Mouse (Mus musculus) lung, postnatal 0 days (tissue): Measurements from ENCODE around the gene Rabl6.

Experiments
- CTCF ChIP-seq: IDR thresholded peaks from 2 replicates; pipeline ENCODE4 v1.5.1; 2016; ENCODE audit warnings: antibody characterized with exemption, mild to moderate bottlenecking
- EP300 ChIP-seq: IDR thresholded peaks from 2 replicates; pipeline ENCODE4 v1.6.1; 2016; ENCODE audit warnings: antibody characterized with exemption, mild to moderate bottlenecking, control low read depth

DNA sequence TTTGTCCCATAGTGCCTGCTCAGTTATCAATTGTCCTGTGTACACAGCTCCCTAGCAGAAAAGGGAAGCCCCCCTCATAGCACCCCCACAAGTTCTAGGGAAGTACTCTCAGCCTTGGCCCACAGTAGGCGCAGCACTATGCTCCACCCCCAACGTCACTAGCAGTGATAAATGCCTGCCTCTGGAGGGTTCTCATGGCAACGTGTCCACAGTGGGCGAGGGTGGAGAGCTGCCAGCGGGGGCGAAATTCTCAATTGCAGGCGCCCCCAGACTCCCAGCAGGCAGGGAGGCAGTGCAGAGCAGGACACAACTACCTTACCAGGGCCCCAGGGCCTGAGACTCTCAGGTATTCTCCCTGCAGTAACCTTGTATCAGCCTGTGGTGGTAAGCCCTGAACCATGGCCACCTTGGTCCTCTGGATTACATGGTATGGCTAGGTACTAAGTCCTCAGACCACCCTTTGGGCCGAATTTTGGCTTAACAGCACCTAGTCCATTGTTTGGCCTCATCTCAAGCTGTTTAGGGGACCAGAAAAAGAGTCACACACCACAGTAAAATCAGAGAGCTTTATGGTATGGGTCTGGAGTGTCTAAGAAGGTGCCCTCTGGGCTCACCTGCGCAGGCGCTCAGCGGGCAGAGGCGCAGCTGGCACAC lies 25.7 kb downstream of the Rabl6 start:
- TF ChIP-seq CTCF, result no peak
- TF ChIP-seq EP300, result no peak
